16 mouse cellular contexts compared by ENCODE assay signal in the genomic region with DNA sequence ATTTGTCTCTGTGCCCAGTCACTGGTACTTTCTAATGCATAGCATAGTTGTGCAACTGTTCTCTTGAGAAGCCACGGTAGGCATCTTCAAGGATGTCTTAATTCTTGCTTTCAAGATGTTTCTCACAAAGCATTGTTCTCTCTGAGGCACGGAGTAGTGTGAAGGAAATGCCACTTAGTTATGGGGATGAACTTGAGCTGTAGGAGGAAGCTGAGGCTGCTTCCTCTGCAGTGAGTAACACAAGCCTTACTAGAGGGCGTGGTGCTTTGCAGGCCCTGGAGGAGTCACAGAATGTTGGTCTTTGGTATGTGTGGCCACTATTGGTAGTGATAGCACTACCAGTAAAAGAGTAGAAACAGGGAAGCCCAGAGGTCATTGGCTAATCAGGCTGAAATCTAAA. TPM values are rescaled to one million over a fixed set of nuclear protein-coding genes. Genes with fewer than 3 reads are reported as not detected.
DNase-seq lines count a peak whose midpoint lies in the region; ATAC-seq and TF ChIP-seq lines count a peak whose summit lies in the region.
"Had no signal": no experiment of that assay in that cellular context is flagged by ENCODE, and none has a peak within 500 bp of the region (broad histone marks: within the 10 kb centered on the region; RNA-seq: fewer than 3 reads in every experiment).

No protein-coding gene starts in this region.

- no peak overlapping the region for H3K9ac ChIP-seq in heart, embryonic 16.5 days (ENCODE audit: low read length)
- H3K9ac ChIP-seq in heart, adult 2 months (ENCODE audit: low read depth, low read length), result no peak overlapping the region
- H3K9ac ChIP-seq in lung, embryonic 14.5 days, result no peak overlapping the region
- no peak overlapping the region for H3K9ac ChIP-seq in MEL (ENCODE audit: control insufficient read depth, low read depth, low read length, poor library complexity, severe bottlenecking)
- no peak overlapping the region for H3K9ac ChIP-seq in intestine, embryonic 15.5 days
- H3K9ac ChIP-seq: embryonic facial prominence, embryonic 12.5 days; liver, embryonic 14.5 days; neural tube, embryonic 13.5 days had no signal

- 59% methylated on average over 3 of the region's 3 CpGs for WGBS in heart, embryonic 16.5 days
- 42% methylated on average over 3 of the region's 3 CpGs for WGBS in heart, adult 2 months
- 73% methylated on average over 3 of the region's 3 CpGs for WGBS in lung, embryonic 14.5 days
- WGBS in intestine, embryonic 15.5 days, result 76% methylated on average over 3 of the region's 3 CpGs

- TF ChIP-seq POLR2A in heart, adult 2 months (IDR thresholded peaks at IDR 0.05; ENCODE audit: insufficient read depth, low read depth, low read length), result no peak
- TF ChIP-seq POLR2A in MEL (IDR thresholded peaks at IDR 0.05; ENCODE audit: control insufficient read depth in 1 of 2, insufficient read depth in 1 of 2, low read depth in 1 of 2, low read length in 2 of 2, poor library complexity in 1 of 2), result no peak

- no peaks in the 10 kb centered on the region for H3K79me2 ChIP-seq in heart, adult 2 months (replicated peaks; ENCODE audit: control insufficient read depth, insufficient read depth, low read length)
- no peaks in the 10 kb centered on the region for H3K79me2 ChIP-seq in MEL (ENCODE audit: control insufficient read depth, insufficient read depth, low read length, poor library complexity)

- ATAC-seq in heart, embryonic 16.5 days (replicated peaks; ENCODE audit: extremely low read depth, insufficient read depth, low FRiP score), result 0 out of 2 replicates have a peak, but pooled peaks have one; percentile 23
- ATAC-seq in lung, embryonic 14.5 days (ENCODE audit: insufficient read depth), result 0 out of 2 replicates have a peak, but pooled peaks have one; percentile 47
- peak; percentile 61 for ATAC-seq in megakaryocyte progenitor cell, adult 5-6 weeks (replicated peaks; ENCODE audit: poor library complexity)
- no peak for ATAC-seq in intestine, embryonic 15.5 days
- ATAC-seq: inflammation-experienced regulatory T-cells, adult 6 months had no signal

- DNase-seq in heart, adult 2 months, result no peak
- peak; percentile 12 for DNase-seq in lung, embryonic 14.5 days
- DNase-seq in lung, postnatal 14 days, result no peak
- peak; percentile 52 for DNase-seq in MEL (ENCODE audit: low read depth, low spot score)
- no peak for DNase-seq in frontal cortex, postnatal 10 days (ENCODE audit: low spot score in 2 of 2)
- DNase-seq: adrenal gland, postnatal 25 days; cerebellum, postnatal 25 days; thymus, postnatal 36 days had no signal

- H3K36me3 ChIP-seq in heart, embryonic 16.5 days (ENCODE audit: control insufficient read depth, insufficient read depth), result no peaks in the 10 kb centered on the region
- no peaks in the 10 kb centered on the region for H3K36me3 ChIP-seq in heart, adult 2 months (ENCODE audit: control insufficient read depth, insufficient read depth, low read length)
- H3K36me3 ChIP-seq in lung, embryonic 14.5 days (ENCODE audit: insufficient read depth), result 0 out of 2 replicates have a peak, but pooled peaks cover 3% of the 10 kb centered on the region
- H3K36me3 ChIP-seq in MEL (ENCODE audit: control insufficient read depth in 1 of 2, insufficient read depth in 2 of 2, low read length in 2 of 2), result no peaks in the 10 kb centered on the region
- no peaks in the 10 kb centered on the region for H3K36me3 ChIP-seq in intestine, embryonic 15.5 days
- H3K36me3 ChIP-seq: embryonic facial prominence, embryonic 12.5 days; hindbrain, embryonic 10.5 days; neural tube, embryonic 13.5 days had no signal

- H3K27me3 ChIP-seq in heart, embryonic 16.5 days (ENCODE audit: control insufficient read depth, insufficient read depth, low read length), result no peaks in the 10 kb centered on the region
- no peaks in the 10 kb centered on the region for H3K27me3 ChIP-seq in heart, adult 2 months (ENCODE audit: control insufficient read depth, insufficient read depth, low read length)
- H3K27me3 ChIP-seq in lung, embryonic 14.5 days (ENCODE audit: insufficient read depth, low read length), result no peaks in the 10 kb centered on the region
- no peaks in the 10 kb centered on the region for H3K27me3 ChIP-seq in MEL (ENCODE audit: control insufficient read depth in 1 of 2, insufficient read depth in 2 of 2, low read length in 2 of 2)
- no peaks in the 10 kb centered on the region for H3K27me3 ChIP-seq in intestine, embryonic 15.5 days (replicated peaks)
- H3K27me3 ChIP-seq: embryonic facial prominence, embryonic 12.5 days; neural tube, embryonic 13.5 days had no signal

- no peaks in the 10 kb centered on the region for H3K9me3 ChIP-seq in heart, embryonic 16.5 days (replicated peaks; ENCODE audit: control insufficient read depth, low read length)
- no peaks in the 10 kb centered on the region for H3K9me3 ChIP-seq in lung, embryonic 14.5 days (ENCODE audit: low read depth, low read length)
- H3K9me3 ChIP-seq in MEL (replicated peaks; ENCODE audit: insufficient read depth, low read length), result no peaks in the 10 kb centered on the region
- no peaks in the 10 kb centered on the region for H3K9me3 ChIP-seq in intestine, embryonic 15.5 days
- H3K9me3 ChIP-seq: embryonic facial prominence, embryonic 12.5 days; hindbrain, embryonic 10.5 days; neural tube, embryonic 13.5 days had no signal

- H3K27ac ChIP-seq in heart, embryonic 16.5 days (ENCODE audit: low read length), result no peak overlapping the region
- no peak overlapping the region for H3K27ac ChIP-seq in heart, adult 2 months
- H3K27ac ChIP-seq in lung, embryonic 14.5 days (ENCODE audit: low read depth), result no peak overlapping the region
- H3K27ac ChIP-seq in MEL (ENCODE audit: control insufficient read depth, low read depth, low read length), result no peak overlapping the region
- H3K27ac ChIP-seq in intestine, embryonic 15.5 days, result no peak overlapping the region
- H3K27ac ChIP-seq: embryonic facial prominence, embryonic 12.5 days; hindbrain, embryonic 10.5 days; liver, embryonic 14.5 days; neural tube, embryonic 13.5 days had no signal

- no peak overlapping the region for H3K4me2 ChIP-seq in heart, embryonic 16.5 days (ENCODE audit: low read depth, low read length)
- no peak overlapping the region for H3K4me2 ChIP-seq in lung, embryonic 14.5 days
- no peak overlapping the region for H3K4me2 ChIP-seq in intestine, embryonic 15.5 days (replicated peaks)
- H3K4me2 ChIP-seq: embryonic facial prominence, embryonic 12.5 days; neural tube, embryonic 13.5 days had no signal

- TF ChIP-seq CTCF in heart, adult 2 months (IDR thresholded peaks at IDR 0.05), result no peak
- no peak for TF ChIP-seq CTCF in lung, embryonic 14.5 days (IDR thresholded peaks at IDR 0.05; ENCODE audit: low read depth)
- TF ChIP-seq CTCF in MEL (IDR thresholded peaks at IDR 0.05 in 2 of 3, conservative IDR thresholded peaks at IDR 0.05 in 1 of 3; ENCODE audit: control insufficient read depth in 1 of 3, insufficient read depth in 1 of 3, low read depth in 2 of 3, low read length in 3 of 3, poor library complexity in 1 of 3, severe bottlenecking in 1 of 3), result no peak

- no peaks in the 10 kb centered on the region for H3K4me1 ChIP-seq in heart, embryonic 16.5 days (ENCODE audit: control insufficient read depth, insufficient read depth, low read length)
- peaks cover 2% of the 10 kb centered on the region; the same call in 1 of the 2 replicates for H3K4me1 ChIP-seq in heart, adult 2 months (ENCODE audit: control insufficient read depth, insufficient read depth, low read length)
- H3K4me1 ChIP-seq in lung, embryonic 14.5 days (ENCODE audit: insufficient read depth), result no peaks in the 10 kb centered on the region
- H3K4me1 ChIP-seq in MEL (ENCODE audit: control insufficient read depth in 1 of 2, insufficient read depth in 2 of 2, low read length in 2 of 2), result peaks cover 0 to 4% of the 10 kb centered on the region in 2 experiments; a peak in 1 of 4 replicates
- H3K4me1 ChIP-seq in intestine, embryonic 15.5 days (replicated peaks), result no peaks in the 10 kb centered on the region
- H3K4me1 ChIP-seq: embryonic facial prominence, embryonic 12.5 days; hindbrain, embryonic 10.5 days; neural tube, embryonic 13.5 days had no signal

- no peak for TF ChIP-seq RAD21 in MEL (IDR thresholded peaks at IDR 0.05; ENCODE audit: low read depth, low read length)

- no peak overlapping the region for H3K4me3 ChIP-seq in heart, embryonic 16.5 days (ENCODE audit: low read length)
- H3K4me3 ChIP-seq in heart, adult 2 months, result no peak overlapping the region
- H3K4me3 ChIP-seq in lung, embryonic 14.5 days (ENCODE audit: low read depth, low read length), result no peak overlapping the region
- H3K4me3 ChIP-seq in MEL (ENCODE audit: control insufficient read depth in 1 of 2, insufficient read depth in 1 of 2, low read depth in 2 of 2, low read length in 2 of 2), result no peak overlapping the region
- H3K4me3 ChIP-seq in intestine, embryonic 15.5 days (replicated peaks), result no peak overlapping the region
- H3K4me3 ChIP-seq: embryonic facial prominence, embryonic 12.5 days; hindbrain, embryonic 10.5 days; neural tube, embryonic 13.5 days had no signal

- TF ChIP-seq EP300 in heart, adult 2 months (IDR thresholded peaks at IDR 0.05; ENCODE audit: insufficient read depth, low read depth, low read length), result no peak
- TF ChIP-seq EP300 in MEL (IDR thresholded peaks at IDR 0.05; ENCODE audit: low read depth in 1 of 2, low read length in 2 of 2), result no peak

- intact Hi-C loops in heart, adult 2 months (cut with DNase I), result no loop called here

TF ChIP-seq in MEL, 35 proteins besides CTCF, POLR2A, EP300 and RAD21:
- no peak for TF ChIP-seq HCFC1 (IDR thresholded peaks at IDR 0.05; ENCODE audit: low read depth, low read length)
- TF ChIP-seq TBP (IDR thresholded peaks at IDR 0.05; ENCODE audit: low read depth, low read length), result 0 out of 2 replicates have a peak, but pooled peaks have one; percentile 38

RNA-seq across cellular contexts. Expression of gene Kiz, which starts 17.0 kb away (rescaled TPM):
- 31.1 and 32.9 TPM in 2 replicates for polyA plus RNA-seq in heart, embryonic 16.5 days (2015; fragmentation: Nextera tagmentation; extraction: Ambion mirVana)
- 100 to 1,000 TPM in 1 of 2 experiments, 10 to 100 TPM in 1; 97.9 to 124 TPM for total RNA-seq in heart, adult 2 months (2021)
- polyA plus RNA-seq in heart, adult 2 months (2012; rRNA removed), result 16.2 and 29.1 TPM in 2 replicates
- polyA plus RNA-seq in lung, embryonic 14.5 days (2014; fragmentation: Nextera tagmentation; extraction: Ambion mirVana), result 30.8 and 31.6 TPM in 2 replicates
- total RNA-seq in MEL (2012; rRNA removed), result 8.2 and 10.2 TPM in 2 replicates
- 10 to 100 TPM in 1 of 2 experiments, not detected in 1; 13.1 TPM for polyA plus RNA-seq in MEL (2012; ENCODE audit: insufficient read depth in 1 of 2, insufficient read length in 2 of 2, low read depth in 1 of 2, low replicate concordance in 2 of 2, missing spikeins in 1 of 2)
- total RNA-seq in megakaryocyte progenitor cell, adult 5-6 weeks (2015), result 22.6 and 35.2 TPM in 2 replicates
- total RNA-seq in megakaryocyte progenitor cell, adult 5-6 weeks (2017), result 21.2 and 34.6 TPM in 2 replicates
- 22.2 and 24.2 TPM in 2 replicates for polyA plus RNA-seq in intestine, embryonic 15.5 days (2015; fragmentation: Nextera tagmentation; extraction: Ambion mirVana)

Comparison
In these comparisons a context has a peak if more than half of its experiments do, and no peak if none do; other contexts are left out.
1. DNase-seq: peak in lung, embryonic 14.5 days (single experiment) and MEL (single experiment); none in heart, adult 2 months (0 of 2), lung, postnatal 14 days (single experiment) and frontal cortex, postnatal 10 days (0 of 2).